ENCODE assay signal across 15 mouse cellular contexts in genomic region chr13:51968796-51969195, GRCm38 (mm10).
DNase-seq lines count a peak whose midpoint lies in the region; ATAC-seq and TF ChIP-seq lines count a peak whose summit lies in the region.
"Had no signal": no experiment of that assay in that cellular context is flagged by ENCODE, and none has a peak within 500 bp of the region (broad histone marks: within the 10 kb centered on the region; RNA-seq: fewer than 3 reads in every experiment).

No protein-coding gene starts in this region.

- peak overlapping the region; percentile 28; the same call in 1 of the 2 replicates for H3K9ac ChIP-seq in heart, embryonic 11.5 days (ENCODE audit: low read depth, low read length)
- H3K9ac ChIP-seq: forebrain, embryonic 15.5 days; hindbrain, embryonic 13.5 days; liver, embryonic 14.5 days had no signal

- H3K9me3 ChIP-seq in heart, embryonic 11.5 days (replicated peaks; ENCODE audit: control insufficient read depth, low read length): no peaks in the 10 kb centered on the region
- H3K9me3 ChIP-seq: forebrain, embryonic 15.5 days; hindbrain, embryonic 13.5 days had no signal

- no peak overlapping the region for H3K4me3 ChIP-seq in heart, embryonic 11.5 days (ENCODE audit: low read depth, low read length)
- no peak overlapping the region for H3K4me3 ChIP-seq in lung, adult 2 months (replicated peaks; ENCODE audit: extremely low read depth, low read depth, low read length)
- no peak overlapping the region for H3K4me3 ChIP-seq in myocyte
- H3K4me3 ChIP-seq: forebrain, embryonic 15.5 days; hindbrain, embryonic 13.5 days had no signal

- TF ChIP-seq POLR2A in lung, adult 2 months (IDR thresholded peaks at IDR 0.05; ENCODE audit: borderline replicate concordance, extremely low read depth, low read depth, low read length): no peak
- peak; percentile 35 for TF ChIP-seq POLR2A in myocyte (IDR thresholded peaks at IDR 0.05; ENCODE audit: insufficient read length, low read depth)

- no peaks in the 10 kb centered on the region for H3K79me2 ChIP-seq in myocyte (ENCODE audit: control insufficient read depth, insufficient read depth)

- ATAC-seq in heart, embryonic 11.5 days (replicated peaks; ENCODE audit: insufficient number of reproducible peaks, low FRiP score, low TSS enrichment): no peak
- ATAC-seq: forebrain, embryonic 15.5 days had no signal

- no peaks in the 10 kb centered on the region for H3K36me3 ChIP-seq in heart, embryonic 11.5 days (ENCODE audit: control insufficient read depth, insufficient read depth, low read length)
- H3K36me3 ChIP-seq in myocyte (ENCODE audit: control insufficient read depth, insufficient read depth): no peaks in the 10 kb centered on the region
- H3K36me3 ChIP-seq: forebrain, embryonic 15.5 days; hindbrain, embryonic 13.5 days had no signal

- 49% methylated on average over 9 of the region's 9 CpGs for WGBS in heart, embryonic 11.5 days (ENCODE audit: insufficient replicate concordance)
- WGBS in lung, adult 2 months: 52% methylated on average over 9 of the region's 9 CpGs

- H3ac ChIP-seq in myocyte (ENCODE audit: control insufficient read depth, insufficient read length): no peak overlapping the region

- intact Hi-C loops in heart, postnatal 14 days (cut with DNase I): no loop called here
- intact Hi-C loops in left cerebral cortex, postnatal 14 days (cut with DNase I): no loop called here

- no peak overlapping the region for H3K4me2 ChIP-seq in heart, embryonic 11.5 days
- peak overlapping the region; percentile 74 for H3K4me2 ChIP-seq in myocyte (ENCODE audit: low read depth)
- H3K4me2 ChIP-seq: forebrain, embryonic 15.5 days; hindbrain, embryonic 13.5 days had no signal

- TF ChIP-seq CTCF in lung, adult 2 months (IDR thresholded peaks at IDR 0.05; ENCODE audit: insufficient read depth, low read length): no peak

- peaks cover 23% of the 10 kb centered on the region for H3K4me1 ChIP-seq in heart, embryonic 11.5 days (ENCODE audit: control insufficient read depth, insufficient read depth, low read length)
- H3K4me1 ChIP-seq in lung, adult 2 months (ENCODE audit: control insufficient read depth, insufficient read depth, low read length): peaks cover 18% of the 10 kb centered on the region

- H3K27ac ChIP-seq in heart, embryonic 11.5 days (ENCODE audit: low read depth, low read length): no peak overlapping the region
- H3K27ac ChIP-seq: forebrain, embryonic 15.5 days; hindbrain, embryonic 13.5 days; liver, embryonic 14.5 days had no signal

- DNase-seq in heart, postnatal 14 days: no peak
- DNase-seq in lung, adult 2 months: peak; percentile 31
- DNase-seq in lung, postnatal 25 days (ENCODE audit: low spot score): no peak
- DNase-seq in NIH3T3 (ENCODE audit: low read depth): peak; percentile 76
- no peak for DNase-seq in left cerebral cortex, postnatal 14 days (ENCODE audit: low spot score in 2 of 2)
- DNase-seq: cerebellum, adult 18-20 months; kidney, adult 8-10 months; left cerebral cortex, postnatal 4 days; thymus, adult 18-20 months had no signal

- no peaks in the 10 kb centered on the region for H3K27me3 ChIP-seq in heart, embryonic 11.5 days (ENCODE audit: control insufficient read depth, insufficient read depth, low read length)
- H3K27me3 ChIP-seq in myocyte (ENCODE audit: control insufficient read depth, insufficient read depth, insufficient read length): no peaks in the 10 kb centered on the region
- H3K27me3 ChIP-seq: CH12.LX; forebrain, embryonic 15.5 days had no signal

TF ChIP-seq in myocyte, 11 proteins besides CTCF, POLR2A, EP300 and RAD21:
- TF ChIP-seq E2F4 (IDR thresholded peaks at IDR 0.05; ENCODE audit: insufficient read depth) (no peak), TCF12 (IDR thresholded peaks at IDR 0.05; ENCODE audit: insufficient read depth, poor library complexity, severe bottlenecking) (no peak), POLR2AphosphoS2 (IDR thresholded peaks at IDR 0.05; ENCODE audit: insufficient read length, low read depth) (no peak), SRF (IDR thresholded peaks at IDR 0.05; ENCODE audit: control insufficient read depth, insufficient read length, low read depth) (no peak), TCF3 (IDR thresholded peaks at IDR 0.05; ENCODE audit: insufficient read length, low read depth) (no peak), MYOG (IDR thresholded peaks at IDR 0.05; ENCODE audit: control insufficient read depth in 1 of 3, insufficient read depth in 1 of 3, insufficient read length in 2 of 3, low read depth in 2 of 3) (peak in 1 of 3 experiments; percentile 51), USF1 (IDR thresholded peaks at IDR 0.05; ENCODE audit: low read depth) (no peak), MYOD1 (IDR thresholded peaks at IDR 0.05; ENCODE audit: control insufficient read depth in 1 of 3, insufficient read length in 2 of 3, low read depth in 2 of 3) (peak in 1 of 3 experiments; percentile 57), CEBPB (IDR thresholded peaks at IDR 0.05; ENCODE audit: insufficient read depth, poor library complexity, severe bottlenecking) (no peak), REST (IDR thresholded peaks at IDR 0.05; ENCODE audit: insufficient read depth, insufficient read length) (no peak), MAX (IDR thresholded peaks at IDR 0.05; ENCODE audit: low read depth) (peak; percentile 16)
TF ChIP-seq in myocyte: peak in this region for 3.

Comparison
In these comparisons a context has a peak if more than half of its experiments do, and no peak if none do; other contexts are left out.
1. DNase-seq: peak in lung, adult 2 months (single experiment) and NIH3T3 (single experiment); none in heart, postnatal 14 days (0 of 2), lung, postnatal 25 days (single experiment) and left cerebral cortex, postnatal 14 days (0 of 2).